Mouse (Mus musculus) liver, adult (tissue): Measurements from ENCODE around the gene Dvl1.

Experiments
- GATA4 ChIP-seq: IDR thresholded peaks from 2 replicates; pipeline ENCODE4 v1.6.1; 2014; ENCODE audit warnings: mild to moderate bottlenecking, low read length; ENCODE audit not compliant: insufficient replicate concordance

Gene Dvl1

DNA sequence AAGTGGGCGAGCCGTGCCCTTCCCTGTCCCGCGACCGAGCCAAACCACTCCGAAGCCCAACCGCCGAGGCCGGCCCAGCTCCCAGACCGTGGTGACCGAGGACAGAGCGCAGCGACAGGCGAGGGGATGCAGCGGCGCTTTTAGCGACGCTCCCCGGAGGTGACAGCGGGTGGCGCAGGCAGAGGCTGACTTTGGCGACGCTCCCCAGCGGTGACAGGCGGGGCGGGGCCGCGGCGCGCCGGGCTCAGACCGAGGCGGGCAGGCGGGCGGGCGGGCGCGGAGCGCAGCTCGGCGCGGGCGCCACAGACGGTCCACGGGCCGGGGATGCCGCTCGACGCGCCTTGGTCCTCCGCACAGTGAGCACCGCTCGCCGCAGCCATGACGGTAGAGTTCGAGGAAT is 44.8 kb downstream of the Dvl1 start:
- no peak for TF ChIP-seq GATA4

DNA sequence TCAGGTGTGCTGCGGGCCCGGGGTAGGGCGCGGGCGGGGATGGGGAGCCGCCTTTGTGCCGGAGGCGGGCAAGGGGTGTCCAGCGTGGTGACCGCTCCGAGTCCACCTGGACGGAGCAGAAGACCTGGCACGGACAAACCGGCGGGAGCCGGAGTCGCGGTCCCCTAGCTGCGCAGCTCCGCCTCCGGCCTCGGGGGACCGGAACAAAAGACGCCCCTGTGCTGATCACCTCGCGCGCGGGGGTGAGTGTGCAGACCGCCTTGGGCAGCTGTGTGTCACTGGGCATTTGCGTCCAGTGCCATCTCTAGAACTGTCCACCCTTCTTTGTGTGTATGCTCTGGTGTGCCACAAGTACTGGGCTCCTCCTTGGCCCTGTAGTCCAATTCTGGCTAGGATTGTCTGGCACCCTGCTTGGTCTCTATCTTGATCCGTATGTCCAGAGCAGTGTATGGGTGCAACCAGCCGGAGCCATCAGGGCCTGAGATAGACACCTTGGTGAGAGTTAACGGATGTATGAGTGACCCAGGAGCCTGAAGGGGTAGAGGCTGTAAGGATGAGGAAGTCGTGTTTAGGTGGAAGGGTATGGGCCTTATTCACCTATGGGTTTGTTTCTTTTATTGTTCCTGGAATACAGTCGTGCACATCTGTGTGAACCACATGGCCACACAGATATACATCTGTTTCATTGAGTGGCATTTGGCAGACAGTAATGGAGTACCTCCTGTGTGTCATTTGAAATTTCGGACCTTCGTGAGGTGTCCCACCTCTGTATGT is 45.4 kb downstream of the Dvl1 start:
- no peak for TF ChIP-seq GATA4

DNA sequence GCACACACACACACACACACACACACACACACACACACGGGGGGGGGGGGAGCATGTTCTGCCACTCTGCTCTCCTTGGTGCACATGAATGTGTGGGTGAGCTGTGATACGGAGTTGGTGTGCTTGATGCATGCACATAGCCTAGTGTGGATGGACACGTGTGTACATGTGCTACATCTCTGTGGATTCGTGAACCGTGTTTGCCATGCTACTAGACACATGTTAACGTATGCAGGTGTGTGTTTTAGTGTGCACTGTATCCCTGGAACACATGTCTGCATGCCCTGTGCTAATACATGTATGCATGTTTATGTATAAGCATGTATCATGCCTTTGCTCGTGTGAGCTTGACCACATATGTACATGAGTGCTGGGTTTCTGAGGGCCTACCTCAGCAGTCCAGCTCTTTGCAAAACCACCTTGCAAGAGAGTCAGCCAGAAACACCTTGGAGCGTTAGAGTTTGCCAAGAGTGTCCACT is 46.0 kb downstream of the Dvl1 start:
- no peak for TF ChIP-seq GATA4

DNA sequence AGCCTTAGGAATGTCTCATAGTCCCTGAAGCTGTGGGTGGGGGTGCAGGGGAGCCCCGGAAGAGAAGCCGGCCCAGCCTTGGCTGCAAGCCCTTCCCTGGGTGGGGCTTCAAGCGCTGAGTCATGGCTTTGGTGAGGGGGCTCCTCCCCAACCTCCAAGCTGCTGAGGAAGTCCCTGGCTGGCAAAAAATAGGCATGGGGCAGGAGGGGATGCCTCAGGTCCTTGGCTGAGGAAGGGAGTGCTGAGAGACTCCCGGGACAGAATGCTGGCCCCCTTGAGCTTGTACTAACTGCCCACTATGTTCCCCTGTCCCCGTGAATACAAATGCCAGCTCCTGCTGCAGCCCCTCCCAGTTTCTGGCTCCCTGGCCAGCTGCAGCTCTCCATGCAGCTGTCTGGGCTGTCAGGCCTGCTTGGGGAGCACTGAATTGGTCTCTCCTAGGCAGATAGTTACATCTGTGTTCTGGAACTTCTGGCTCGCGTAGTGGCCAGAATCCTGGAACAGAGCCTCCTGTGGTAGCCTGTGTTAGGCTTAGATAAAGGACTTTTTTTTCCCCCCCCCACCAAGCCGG is 47.2 kb downstream of the Dvl1 start:
- no peak for TF ChIP-seq GATA4

DNA sequence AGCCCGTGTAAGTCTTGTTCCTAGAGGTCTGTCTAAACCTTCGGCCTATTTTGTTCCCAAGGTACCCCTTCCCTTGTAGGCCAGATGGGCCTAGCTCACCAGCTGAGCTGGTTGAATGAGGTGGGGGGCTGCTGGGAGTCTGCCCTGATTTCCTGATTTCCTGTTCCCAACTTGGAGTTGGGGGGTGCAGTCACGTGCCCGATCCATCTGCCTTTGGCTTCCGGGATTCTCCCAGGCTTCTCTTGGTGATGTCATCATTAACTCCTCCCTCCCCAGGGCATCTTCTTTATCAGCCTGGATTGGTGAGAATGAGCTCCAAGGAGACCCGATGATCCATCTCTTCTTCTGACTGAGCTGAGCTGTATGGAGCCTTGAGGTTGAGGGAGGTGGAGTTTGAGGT is 48.0 kb downstream of the Dvl1 start:
- no peak for TF ChIP-seq GATA4

DNA sequence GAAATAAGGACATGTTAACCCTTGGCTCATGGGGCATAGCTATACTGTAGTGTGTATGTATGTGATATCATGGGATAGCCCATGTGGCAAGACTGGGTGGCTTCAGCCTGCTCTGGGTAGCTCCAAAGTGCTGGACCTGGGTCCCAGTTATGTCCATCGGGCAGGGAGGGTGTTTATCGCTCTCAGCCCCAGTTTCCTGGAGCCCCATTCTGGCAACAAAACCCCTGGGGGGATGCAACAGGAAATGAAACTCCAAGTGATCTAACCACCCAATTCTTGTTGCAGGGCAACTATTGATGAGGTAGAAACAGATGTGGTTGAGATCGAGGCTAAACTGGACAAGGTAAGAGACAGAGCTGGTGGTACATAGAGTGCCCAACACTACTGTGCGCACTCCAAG is 48.6 kb downstream of the Dvl1 start:
- TF ChIP-seq GATA4 = no peak

DNA sequence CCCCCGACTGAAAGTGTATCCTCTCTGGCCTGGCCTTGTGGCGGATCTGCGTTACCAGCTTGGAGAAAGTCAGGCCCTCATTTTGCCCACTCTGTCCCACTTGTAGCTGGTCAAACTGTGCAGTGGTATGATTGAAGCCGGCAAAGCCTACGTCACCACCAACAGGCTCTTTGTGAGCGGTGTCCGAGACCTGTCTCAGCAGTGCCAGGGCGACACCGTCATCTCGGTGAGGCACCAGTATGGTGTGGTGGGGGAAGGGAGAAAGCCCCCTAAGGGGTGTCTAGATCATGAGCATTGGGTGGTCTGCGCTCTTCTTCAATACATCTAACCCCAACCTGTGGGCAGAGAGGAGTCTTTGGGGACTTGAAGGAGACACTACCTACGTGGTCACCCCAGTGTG is 49.3 kb downstream of the Dvl1 start:
- TF ChIP-seq GATA4 = no peak

DNA sequence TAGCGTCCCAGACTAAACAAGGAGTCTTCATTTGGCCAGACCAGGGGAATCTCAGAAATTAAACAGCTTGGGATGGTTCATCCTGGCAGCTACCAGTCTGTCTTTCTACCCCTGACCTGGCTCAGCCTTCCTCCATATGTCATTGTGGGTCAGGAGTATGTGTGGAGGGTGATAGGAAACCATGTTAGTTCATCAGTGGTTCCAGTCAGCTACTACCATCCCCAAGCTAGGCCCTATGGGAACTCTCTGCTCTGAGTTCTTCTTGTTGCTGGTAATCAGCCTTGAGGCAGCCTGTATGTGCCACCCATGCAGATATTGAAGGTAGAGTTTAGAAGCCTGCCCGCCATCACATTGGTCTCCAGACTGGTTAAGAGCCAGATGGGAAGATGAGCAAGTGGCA is 51.1 kb downstream of the Dvl1 start:
- TF ChIP-seq GATA4 = no peak

DNA sequence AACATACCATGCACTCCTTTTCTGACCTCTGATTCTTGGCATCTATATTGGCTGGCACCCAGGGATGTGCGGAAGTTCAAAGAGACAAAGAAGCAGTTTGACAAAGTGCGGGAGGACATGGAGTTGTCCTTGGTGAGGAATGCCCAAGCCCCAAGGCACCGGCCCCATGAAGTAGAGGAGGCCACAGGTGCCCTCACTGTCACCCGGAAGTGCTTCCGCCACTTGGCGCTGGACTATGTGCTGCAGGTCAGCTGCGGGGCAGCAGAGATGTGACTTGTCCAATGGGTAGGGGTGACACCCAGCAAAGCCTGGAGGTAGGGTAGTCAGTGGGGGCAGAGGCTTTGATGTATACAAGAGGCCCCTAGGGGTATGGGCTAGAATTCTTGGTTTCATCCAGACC is 52.2 kb downstream of the Dvl1 start:
- TF ChIP-seq GATA4 = no peak

DNA sequence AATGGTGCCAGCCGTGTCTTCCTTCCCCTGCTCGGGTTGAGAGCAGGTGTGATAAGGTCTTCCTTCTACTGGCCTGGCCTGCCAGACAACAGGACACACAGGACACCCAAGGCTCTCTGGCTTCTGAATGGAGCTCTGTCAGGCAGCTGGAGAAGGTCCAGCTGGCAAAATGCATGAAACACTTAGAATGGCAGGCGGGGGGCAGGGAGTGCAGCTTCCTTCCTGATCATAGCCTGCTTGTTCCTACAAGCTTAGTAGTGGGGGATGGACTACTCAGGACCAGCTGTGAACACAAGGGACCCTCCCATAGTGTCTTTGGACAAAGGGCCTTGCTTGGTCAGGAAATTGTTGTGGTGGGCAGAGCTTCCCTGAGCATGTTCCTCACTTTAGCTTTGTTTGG is 54.0 kb downstream of the Dvl1 start:
- no peak for TF ChIP-seq GATA4

DNA sequence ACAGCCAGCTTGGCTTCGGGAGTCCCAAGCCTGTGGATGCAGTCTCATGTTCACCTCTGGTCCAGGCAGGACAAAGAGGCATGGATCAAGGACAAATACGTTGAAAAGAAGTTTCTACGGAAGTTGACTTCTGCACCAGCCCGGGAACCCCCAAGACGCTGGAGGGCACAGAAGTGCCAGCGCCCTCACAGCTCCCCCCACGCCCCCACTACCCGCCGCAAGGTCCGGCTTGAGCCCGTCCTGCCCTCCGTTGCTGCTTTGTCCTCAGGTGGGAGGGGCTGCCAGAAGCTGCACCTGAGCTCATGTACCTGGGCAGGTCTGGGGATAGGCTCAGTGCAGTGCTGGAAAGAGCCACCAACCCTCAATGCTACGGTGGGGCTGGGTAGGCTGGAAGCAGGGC is 56.0 kb downstream of the Dvl1 start:
- TF ChIP-seq GATA4 = no peak

DNA sequence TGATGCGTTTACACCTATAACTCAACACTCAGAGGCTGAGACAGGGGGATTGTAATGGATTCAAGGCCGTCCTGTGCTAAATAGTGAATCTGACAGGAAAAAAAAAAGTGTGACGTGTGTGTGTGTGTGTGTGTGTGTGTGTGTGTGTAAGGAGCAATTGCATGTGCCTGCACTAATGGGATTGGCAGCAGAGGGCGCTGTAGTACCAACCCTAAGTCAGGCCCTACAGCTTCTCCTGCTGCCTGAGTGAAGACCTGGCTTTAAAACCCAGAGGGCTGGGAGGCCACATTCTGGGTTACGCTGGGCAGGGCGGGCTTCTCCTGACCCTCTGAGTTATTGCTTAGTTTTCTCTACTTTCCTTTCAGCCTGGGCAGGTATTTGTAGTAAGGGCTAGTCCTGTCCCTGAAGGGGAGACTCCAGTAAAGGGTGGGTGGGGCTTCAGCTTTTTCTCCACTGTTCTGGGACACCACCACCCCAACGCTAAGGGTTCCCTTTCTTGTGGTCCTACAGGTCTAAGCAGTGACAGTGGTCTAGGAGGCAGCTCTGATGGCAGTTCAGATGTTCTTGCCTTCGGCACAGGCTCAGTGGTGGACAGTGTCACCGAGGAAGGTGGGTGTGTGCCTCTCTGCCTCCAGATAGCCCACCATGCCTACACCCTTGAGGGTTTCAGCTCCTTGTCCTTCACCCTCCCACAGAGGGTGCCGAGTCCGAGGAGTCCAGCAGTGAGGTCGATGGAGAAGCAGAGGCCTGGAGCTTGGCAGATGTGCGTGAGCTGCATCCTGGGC is 57.3 kb downstream of the Dvl1 start:
- TF ChIP-seq GATA4 = no peak

DNA sequence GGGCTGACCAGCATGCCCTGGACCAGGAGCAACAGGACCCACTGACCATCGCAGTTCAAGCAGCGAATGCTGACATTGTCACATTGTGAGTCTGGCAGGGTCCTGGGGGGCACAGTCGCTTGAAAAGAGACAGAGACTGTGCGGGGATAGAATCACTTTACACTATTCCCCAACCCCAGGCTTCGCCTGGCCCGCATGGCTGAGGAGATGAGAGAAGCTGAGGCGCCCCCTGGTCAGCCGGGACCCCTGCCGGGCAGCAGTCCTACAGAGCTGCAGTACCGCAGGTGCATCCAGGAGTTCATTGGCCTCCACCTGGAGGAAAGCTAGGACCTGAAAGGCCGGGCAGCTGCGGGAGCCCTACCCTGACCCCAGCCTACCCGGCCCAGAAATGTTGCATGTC is 58.4 kb downstream of the Dvl1 start:
- TF ChIP-seq GATA4 = no peak

DNA sequence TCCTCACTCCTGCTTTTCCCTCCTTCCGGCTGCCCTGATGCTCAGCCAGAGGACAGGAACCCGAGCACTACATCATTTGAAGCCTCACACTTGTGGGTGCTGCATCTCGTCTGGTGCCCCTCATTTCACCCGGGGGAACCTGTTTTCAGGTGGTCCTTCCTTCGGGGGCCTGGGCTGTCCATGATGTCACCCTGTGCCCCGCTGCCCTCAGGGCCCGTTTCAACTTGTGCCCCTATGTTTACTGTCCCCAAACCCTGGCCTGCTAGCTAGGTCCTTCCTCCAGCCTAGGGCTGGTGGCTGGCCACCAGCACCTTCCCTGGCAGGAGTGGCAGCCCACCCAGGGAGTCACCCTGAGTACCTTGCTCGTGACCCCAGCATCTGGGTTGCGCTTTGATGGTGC is 58.9 kb downstream of the Dvl1 start:
- TF ChIP-seq GATA4 = no peak

DNA sequence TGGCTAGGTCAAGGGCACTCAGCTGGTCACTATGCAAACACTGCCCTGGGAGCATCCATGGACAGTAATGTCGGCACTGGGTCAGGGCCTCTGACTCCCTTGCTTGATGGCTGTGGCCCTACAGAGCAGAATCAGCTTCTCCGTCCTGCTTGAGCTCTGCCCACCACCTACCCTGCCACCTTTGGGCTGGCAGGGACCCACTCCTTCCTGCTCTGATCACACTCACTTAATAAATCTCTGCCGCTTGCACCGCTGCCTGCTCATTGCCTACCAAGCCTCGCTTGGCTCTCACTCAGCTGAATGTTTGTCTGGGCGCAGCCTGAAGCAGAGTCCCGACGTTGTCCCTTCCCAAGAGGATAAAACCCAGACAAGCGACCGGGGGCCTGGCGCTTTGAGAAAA is 59.8 kb downstream of the Dvl1 start:
- TF ChIP-seq GATA4 = no peak

DNA sequence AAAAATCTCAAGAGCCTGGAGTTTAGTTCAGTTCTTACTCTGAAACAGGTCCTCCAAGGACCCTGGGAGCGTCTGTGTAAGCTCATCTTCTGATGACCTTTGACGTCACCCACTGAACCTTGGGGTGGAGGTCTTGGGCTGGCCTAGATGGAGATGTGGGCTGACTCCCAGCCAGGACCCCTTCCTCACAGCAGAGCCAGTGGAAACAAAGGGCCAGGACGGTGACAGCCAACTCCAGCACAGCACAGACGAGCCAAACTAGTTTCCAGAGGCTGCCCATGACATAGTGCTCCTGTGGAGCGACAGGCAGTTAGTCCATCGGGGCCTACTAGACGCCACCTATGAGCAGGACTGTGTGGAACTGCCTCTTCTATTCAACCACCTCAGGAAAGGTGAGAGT is 61.1 kb downstream of the Dvl1 start:
- TF ChIP-seq GATA4 = no peak
